ENCODE assay signal across 20 mouse cellular contexts in the genomic region with DNA sequence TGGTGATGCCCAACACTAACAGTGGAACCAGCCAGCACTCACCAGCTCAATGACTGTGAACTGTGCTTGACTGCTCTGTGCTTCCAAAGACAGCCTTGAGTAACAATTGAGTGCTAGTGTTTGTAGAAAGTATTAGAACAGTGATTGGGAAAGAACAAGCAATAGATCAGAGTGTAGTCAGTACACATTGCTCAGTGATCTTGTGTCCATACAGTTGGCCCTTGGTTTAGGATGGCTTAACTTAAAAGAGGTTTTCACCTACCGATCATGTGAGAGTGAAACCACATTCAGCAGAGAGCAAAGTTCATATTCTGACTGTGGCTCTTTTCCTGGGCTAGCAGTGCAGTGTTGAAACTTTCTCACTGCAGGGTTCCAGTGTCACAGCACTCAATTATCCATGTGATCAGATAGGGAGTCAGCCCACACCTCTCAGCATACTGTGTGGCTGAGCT. TPM values are rescaled to one million over a fixed set of nuclear protein-coding genes. Genes with fewer than 3 reads are reported as not detected.
DNase-seq lines count a peak whose midpoint lies in the region; ATAC-seq and TF ChIP-seq lines count a peak whose summit lies in the region.
"Had no signal": no experiment of that assay in that cellular context is flagged by ENCODE, and none has a peak within 500 bp of the region (broad histone marks: within the 10 kb centered on the region; RNA-seq: fewer than 3 reads in every experiment).

No protein-coding gene starts in this region.

- H3K79me2 ChIP-seq in liver, adult 2 months (ENCODE audit: control insufficient read depth, insufficient read depth, low read length) = no peaks in the 10 kb centered on the region

- TF ChIP-seq CTCF in liver, adult 2 months (IDR thresholded peaks at IDR 0.05; ENCODE audit: low read depth, low read length) = no peak

- H3K36me3 ChIP-seq in liver, adult 2 months (ENCODE audit: control insufficient read depth, insufficient read depth, low read length) = no peaks in the 10 kb centered on the region
- no peaks in the 10 kb centered on the region for H3K36me3 ChIP-seq in liver, embryonic 13.5 days
- H3K36me3 ChIP-seq in stomach, embryonic 15.5 days = no peaks in the 10 kb centered on the region
- H3K36me3 ChIP-seq: limb, embryonic 13.5 days had no signal

- no peak overlapping the region for H3K27ac ChIP-seq in liver, adult 2 months (replicated peaks; ENCODE audit: insufficient read depth, low read depth, low read length)
- no peak overlapping the region for H3K27ac ChIP-seq in liver, embryonic 13.5 days
- H3K27ac ChIP-seq in stomach, embryonic 15.5 days = no peak overlapping the region
- H3K27ac ChIP-seq: left cerebral cortex, adult 2 months; limb, embryonic 13.5 days had no signal

- no peaks in the 10 kb centered on the region for H3K9me3 ChIP-seq in liver, embryonic 13.5 days (replicated peaks)
- no peaks in the 10 kb centered on the region for H3K9me3 ChIP-seq in stomach, embryonic 15.5 days
- H3K9me3 ChIP-seq: limb, embryonic 13.5 days; megakaryocyte, embryonic 14.5 days had no signal

- H3K27me3 ChIP-seq in liver, adult 2 months (ENCODE audit: control insufficient read depth, insufficient read depth, low read length) = no peaks in the 10 kb centered on the region
- H3K27me3 ChIP-seq in liver, embryonic 13.5 days = peaks cover 28% of the 10 kb centered on the region
- H3K27me3 ChIP-seq in stomach, embryonic 15.5 days (replicated peaks) = no peaks in the 10 kb centered on the region
- H3K27me3 ChIP-seq: limb, embryonic 13.5 days; megakaryocyte, embryonic 14.5 days had no signal

- H3K4me3 ChIP-seq in liver, adult 2 months (ENCODE audit: insufficient read depth, low read depth, low read length) = no peak overlapping the region
- H3K4me3 ChIP-seq in liver, embryonic 13.5 days (replicated peaks) = no peak overlapping the region
- no peak overlapping the region for H3K4me3 ChIP-seq in stomach, embryonic 15.5 days (replicated peaks)
- H3K4me3 ChIP-seq: left cerebral cortex, adult 2 months; limb, embryonic 13.5 days; megakaryocyte, embryonic 14.5 days had no signal

- H3K4me1 ChIP-seq in liver, adult 2 months (ENCODE audit: control insufficient read depth, insufficient read depth, low read length) = peaks cover 10% of the 10 kb centered on the region; the same call in 1 of the 2 replicates
- H3K4me1 ChIP-seq in liver, embryonic 13.5 days (replicated peaks) = no peaks in the 10 kb centered on the region
- H3K4me1 ChIP-seq in stomach, embryonic 15.5 days = no peaks in the 10 kb centered on the region
- H3K4me1 ChIP-seq: limb, embryonic 13.5 days; megakaryocyte, embryonic 14.5 days had no signal

- intact Hi-C loops in left cerebral cortex, postnatal 25 days (cut with DNase I) = no loop called here

- H3K4me2 ChIP-seq in liver, embryonic 13.5 days = no peak overlapping the region
- no peak overlapping the region for H3K4me2 ChIP-seq in stomach, embryonic 15.5 days
- H3K4me2 ChIP-seq: limb, embryonic 13.5 days had no signal

- no peak for TF ChIP-seq POLR2A in liver, adult 2 months (IDR thresholded peaks at IDR 0.05; ENCODE audit: extremely low read depth, insufficient read depth, low read length)

- ATAC-seq in granulocyte monocyte progenitor cell, adult 5-6 weeks (replicated peaks; ENCODE audit: poor library complexity, severe bottlenecking) = 0 out of 2 replicates have a peak, but pooled peaks have one; percentile 15
- peak; percentile 82 for ATAC-seq in liver, embryonic 13.5 days (ENCODE audit: low read depth)
- ATAC-seq in stomach, embryonic 15.5 days (ENCODE audit: insufficient read depth, low FRiP score, low read depth) = peak; percentile 47; the same call in 1 of the 2 replicates
- ATAC-seq: forebrain, embryonic 14.5 days; midbrain, embryonic 16.5 days had no signal

- peak; percentile 95 for DNase-seq in liver, adult 2 months (ENCODE audit: extremely low read depth, low read depth, low spot score)
- DNase-seq in liver = no peak
- DNase-seq in liver, embryonic 13.5 days = no peak
- DNase-seq in left cerebral cortex, postnatal 25 days (ENCODE audit: low spot score in 2 of 2) = no peak
- no peak for DNase-seq in left cerebral cortex, adult 9 months (ENCODE audit: low spot score in 2 of 2)
- DNase-seq in urinary bladder, adult 18-20 months (ENCODE audit: low spot score in 2 of 2) = no peak
- DNase-seq: adrenal gland, postnatal 10 days; cerebellum, adult 11-12 months; cerebellum, postnatal 25 days; gastrocnemius, postnatal 36 days; heart, postnatal 4 days; right cerebral cortex, adult 18-20 months; thymus, postnatal 4 days had no signal

- WGBS in liver, adult 2 months = 18% methylated on average over 1 of the region's 1 CpGs
- 56% methylated on average over 1 of the region's 1 CpGs for WGBS in liver, embryonic 13.5 days (ENCODE audit: insufficient replicate concordance)
- WGBS in stomach, embryonic 15.5 days = 79% methylated on average over 1 of the region's 1 CpGs

- no peak overlapping the region for H3K9ac ChIP-seq in liver, adult 2 months (ENCODE audit: low read depth, low read length)
- H3K9ac ChIP-seq in liver, embryonic 13.5 days = no peak overlapping the region
- H3K9ac ChIP-seq in stomach, embryonic 15.5 days = no peak overlapping the region
- H3K9ac ChIP-seq: limb, embryonic 13.5 days had no signal

RNA-seq across cellular contexts. Expression of gene Rapgef5, which starts 38.4 kb away (rescaled TPM):
- total RNA-seq in liver, adult 2 months (2014; rRNA removed) = 13.3 and 14.0 TPM in 2 replicates
- polyA plus RNA-seq in liver, adult 2 months (2012; rRNA removed) = 1.1 and 2.1 TPM in 2 replicates
- 2.9 and 4.7 TPM in 2 replicates for total RNA-seq in granulocyte monocyte progenitor cell, adult 5-6 weeks (2014; fragmentation: Nextera tagmentation)
- 4.7 and 7.5 TPM in 2 replicates for total RNA-seq in granulocyte monocyte progenitor cell, adult 5-6 weeks (2017)
- polyA plus RNA-seq in liver, embryonic 13.5 days (2015; fragmentation: Nextera tagmentation; extraction: Ambion mirVana) = 1.3 and 1.7 TPM in 2 replicates
- polyA plus RNA-seq in stomach, embryonic 15.5 days (2015; fragmentation: Nextera tagmentation; extraction: Ambion mirVana) = 10.4 and 10.9 TPM in 2 replicates
- 100 to 1,000 TPM; 149 to 155 TPM for total RNA-seq in left cerebral cortex, postnatal 25 days (2021)

Comparison
In these comparisons a context has a peak if more than half of its experiments do, and no peak if none do; other contexts are left out.
1. ATAC-seq: peak in every context shown above with its lines; median percentile 82 in liver, embryonic 13.5 days; 47 in stomach, embryonic 15.5 days; 15 in granulocyte monocyte progenitor cell, adult 5-6 weeks.
2. RNA of gene Rapgef5, which starts 38.4 kb away (total RNA-seq): 149 to 155 TPM in left cerebral cortex, postnatal 25 days; 13.3 to 14.0 TPM in liver, adult 2 months and 2.9 to 7.5 TPM in granulocyte monocyte progenitor cell, adult 5-6 weeks; every median in the first group is over 10 times any median in the second.